Mouse (Mus musculus): Measurements from ENCODE around the gene Nfil3.
A peak's percentile ranks its signal among the peaks of the same experiment; 100 is the strongest.

Nfil3 gene

GRCm38 (mm10) chr13:52980951-52981421, at the start of gene Nfil3:
TSS of gene Nfil3 (minus strand) at chr13:52981073.
- ATAC-seq (ENCODE audit: insufficient number of reproducible peaks, low FRiP score, low TSS enrichment), result peak; percentile 68

- ATAC-seq (ENCODE audit: insufficient number of reproducible peaks, low FRiP score, low TSS enrichment), result no peak
Observed at GRCm38 (mm10) chr13:53024285-53024684, 43.4 kb upstream of the Nfil3 start.

GRCm38 (mm10) chr13:53020282-53020681, 39.4 kb upstream of the Nfil3 start:
- ATAC-seq (ENCODE audit: insufficient number of reproducible peaks, low FRiP score, low TSS enrichment), result no peak

- no peak for ATAC-seq (ENCODE audit: insufficient number of reproducible peaks, low FRiP score, low TSS enrichment)
Observed at GRCm38 (mm10) chr13:53019532-53019931, 38.7 kb upstream of the Nfil3 start.

GRCm38 (mm10) chr13:53018976-53019375, 38.1 kb upstream of the Nfil3 start:
- no peak for ATAC-seq (ENCODE audit: insufficient number of reproducible peaks, low FRiP score, low TSS enrichment)

- no peak for ATAC-seq (ENCODE audit: insufficient number of reproducible peaks, low FRiP score, low TSS enrichment)
Observed at GRCm38 (mm10) chr13:53017983-53018382, 37.1 kb upstream of the Nfil3 start.

- ATAC-seq (ENCODE audit: insufficient number of reproducible peaks, low FRiP score, low TSS enrichment), result no peak
Observed at GRCm38 (mm10) chr13:53017117-53017516, 36.2 kb upstream of the Nfil3 start.

GRCm38 (mm10) chr13:53011426-53011825, 30.6 kb upstream of the Nfil3 start:
- ATAC-seq (ENCODE audit: insufficient number of reproducible peaks, low FRiP score, low TSS enrichment), result no peak

GRCm38 (mm10) chr13:53008489-53009184, 27.8 kb upstream of the Nfil3 start:
- no peak for ATAC-seq (ENCODE audit: insufficient number of reproducible peaks, low FRiP score, low TSS enrichment)

GRCm38 (mm10) chr13:53007781-53008180, 26.9 kb upstream of the Nfil3 start:
- ATAC-seq (ENCODE audit: insufficient number of reproducible peaks, low FRiP score, low TSS enrichment), result peak; percentile 68

GRCm38 (mm10) chr13:53003286-53003685, 22.4 kb upstream of the Nfil3 start:
- no peak for ATAC-seq (ENCODE audit: insufficient number of reproducible peaks, low FRiP score, low TSS enrichment)

GRCm38 (mm10) chr13:53001511-53001935, 20.6 kb upstream of the Nfil3 start:
- no peak for ATAC-seq (ENCODE audit: insufficient number of reproducible peaks, low FRiP score, low TSS enrichment)

GRCm38 (mm10) chr13:53000481-53000880, 19.6 kb upstream of the Nfil3 start:
- ATAC-seq (ENCODE audit: insufficient number of reproducible peaks, low FRiP score, low TSS enrichment), result no peak

GRCm38 (mm10) chr13:52998541-52998940, 17.7 kb upstream of the Nfil3 start:
- no peak for ATAC-seq (ENCODE audit: insufficient number of reproducible peaks, low FRiP score, low TSS enrichment)

GRCm38 (mm10) chr13:52997806-52998205, 16.9 kb upstream of the Nfil3 start:
- ATAC-seq (ENCODE audit: insufficient number of reproducible peaks, low FRiP score, low TSS enrichment), result no peak

- ATAC-seq (ENCODE audit: insufficient number of reproducible peaks, low FRiP score, low TSS enrichment), result no peak
Observed at GRCm38 (mm10) chr13:52996201-52996600, 15.3 kb upstream of the Nfil3 start.

GRCm38 (mm10) chr13:52994197-52994881, 13.5 kb upstream of the Nfil3 start:
- ATAC-seq (ENCODE audit: insufficient number of reproducible peaks, low FRiP score, low TSS enrichment), result no peak

- no peak for ATAC-seq (ENCODE audit: insufficient number of reproducible peaks, low FRiP score, low TSS enrichment)
Observed at GRCm38 (mm10) chr13:52990139-52990538, 9.3 kb upstream of the Nfil3 start.

- ATAC-seq (ENCODE audit: insufficient number of reproducible peaks, low FRiP score, low TSS enrichment), result no peak
Observed at GRCm38 (mm10) chr13:52989005-52989404, 8.1 kb upstream of the Nfil3 start.

- ATAC-seq (ENCODE audit: insufficient number of reproducible peaks, low FRiP score, low TSS enrichment), result no peak
Observed at GRCm38 (mm10) chr13:52987880-52988279, 7.0 kb upstream of the Nfil3 start.

- no peak for ATAC-seq (ENCODE audit: insufficient number of reproducible peaks, low FRiP score, low TSS enrichment)
Observed at GRCm38 (mm10) chr13:52986215-52986780, 5.4 kb upstream of the Nfil3 start.

All from cerebellum, adult (tissue).